Mouse (Mus musculus) stomach, postnatal 0 days (tissue): Measurements from ENCODE around the gene Astn2. TPM values are rescaled to one million over a fixed set of nuclear protein-coding genes. Genes with fewer than 3 reads are reported as not detected.

Source experiments
- ATAC-seq: fragments of 200-750 bp; cut with Nextera tagmentation; 2 replicates; pipeline ENCODE4 v1.8.0; 2017; ENCODE audit not compliant: low FRiP score, low TSS enrichment
- DNase-seq: peaks from one replicate; pipeline ENCODE4 v3.0.0-alpha.2; 2016; ENCODE audit warnings: low spot score
- H3K27ac ChIP-seq: fragments of 300-500 bp; sonication (generic); replicated peaks from 2 replicates; pipeline ENCODE4 v1.5.1; 2014; ENCODE audit warnings: mild to moderate bottlenecking, control low read depth
- H3K27me3 ChIP-seq: fragments of 300-500 bp; sonication (generic); 2 replicates; pipeline ENCODE4 v1.6.1; 2014; ENCODE audit warnings: low read length; ENCODE audit not compliant: control insufficient read depth, insufficient read depth
- H3K36me3 ChIP-seq: fragments of 300-500 bp; sonication (generic); 2 replicates; pipeline ENCODE4 v1.6.1; 2014; ENCODE audit warnings: low read length, mixed read lengths; ENCODE audit not compliant: control insufficient read depth, insufficient read depth
- H3K4me1 ChIP-seq: fragments of 300-500 bp; sonication (generic); replicated peaks from 2 replicates; pipeline ENCODE4 v1.6.1; 2014; ENCODE audit warnings: antibody characterized with exemption; ENCODE audit not compliant: control insufficient read depth, insufficient read depth
- H3K4me2 ChIP-seq: fragments of 300-500 bp; sonication (generic); replicated peaks from 2 replicates; pipeline ENCODE4 v1.6.1; 2014; ENCODE audit warnings: low read depth, mild to moderate bottlenecking, control low read depth, moderate library complexity
- H3K4me3 ChIP-seq: fragments of 300-500 bp; sonication (generic); 2 replicates; pipeline ENCODE4 v1.5.1; 2014; ENCODE audit warnings: low read depth, low read length, control low read depth
- H3K9ac ChIP-seq: fragments of 300-500 bp; sonication (generic); 2 replicates; pipeline ENCODE4 v1.6.1; 2014; ENCODE audit warnings: mild to moderate bottlenecking, low read length, control low read depth, mixed read lengths
- H3K9me3 ChIP-seq: fragments of 300-500 bp; sonication (generic); 2 replicates; pipeline ENCODE4 v1.6.1; 2016; ENCODE audit warnings: low read length; ENCODE audit not compliant: control insufficient read depth
- CTCF ChIP-seq: IDR thresholded peaks from 2 replicates; pipeline ENCODE4 v1.5.1; 2016; ENCODE audit warnings: antibody characterized with exemption, low read depth, mild to moderate bottlenecking, moderate library complexity
- EP300 ChIP-seq: optimal IDR thresholded peaks from 2 replicates; pipeline ENCODE3; 2016; ENCODE audit warnings: antibody characterized with exemption
- WGBS: fragments of 180-500 bp; shearing (Covaris S2); extraction: QIAGEN DNeasy Blood & Tissue Kit; methylation state at CpG from one replicate; pipeline ENCODE4 v1.1.7; 2014; 5-methylcytosine and 5-hydroxymethylcytosine counted together
- polyA plus RNA-seq: library from polyadenylated mRNA; unstranded; fragments of >200 nt; fragmentation: Nextera tagmentation; extraction: Ambion mirVana; gene quantifications from 2 replicates; pipeline ENCODE4 v1.2.1, GENCODE M21; 2015

Astn2 gene
- polyA plus RNA-seq, 1 experiment from 2014 or later: 0.16 TPM

DNA sequence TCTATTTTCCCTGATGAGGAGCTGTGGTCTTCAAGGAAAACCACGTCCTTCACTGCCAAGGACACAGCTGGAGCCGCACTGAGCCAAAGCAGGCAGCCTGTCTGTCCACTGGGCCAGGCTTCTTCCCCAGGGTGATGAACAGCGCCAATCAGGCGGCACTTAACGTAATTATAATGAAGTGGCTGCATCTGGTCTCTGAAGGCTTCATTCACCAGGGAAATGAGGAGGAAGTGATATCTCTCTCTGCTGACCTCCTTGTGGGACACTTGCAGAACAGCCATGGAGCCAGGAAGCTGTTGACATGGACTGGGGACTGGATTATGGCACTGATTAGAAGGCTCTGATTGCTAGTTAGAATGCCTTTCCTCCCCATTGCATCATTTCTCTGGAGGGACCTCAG, 232.8 kb downstream of the Astn2 start:
- no peak overlapping the region for H3K9ac ChIP-seq
- no peaks in the 10 kb centered on the region for H3K27me3 ChIP-seq
- H3K9me3 ChIP-seq: no peaks in the 10 kb centered on the region
- DNase-seq (no peak), ATAC-seq (no peak)
- TF ChIP-seq EP300: no peak
- TF ChIP-seq CTCF: no peak
- 82% methylated on average over 5 of the region's 5 CpGs for WGBS
- H3K4me1 ChIP-seq: no peaks in the 10 kb centered on the region
- no peaks in the 10 kb centered on the region for H3K36me3 ChIP-seq
- H3K27ac ChIP-seq: no peak overlapping the region
- H3K4me3 ChIP-seq: no peak overlapping the region
- H3K4me2 ChIP-seq: no peak overlapping the region

DNA sequence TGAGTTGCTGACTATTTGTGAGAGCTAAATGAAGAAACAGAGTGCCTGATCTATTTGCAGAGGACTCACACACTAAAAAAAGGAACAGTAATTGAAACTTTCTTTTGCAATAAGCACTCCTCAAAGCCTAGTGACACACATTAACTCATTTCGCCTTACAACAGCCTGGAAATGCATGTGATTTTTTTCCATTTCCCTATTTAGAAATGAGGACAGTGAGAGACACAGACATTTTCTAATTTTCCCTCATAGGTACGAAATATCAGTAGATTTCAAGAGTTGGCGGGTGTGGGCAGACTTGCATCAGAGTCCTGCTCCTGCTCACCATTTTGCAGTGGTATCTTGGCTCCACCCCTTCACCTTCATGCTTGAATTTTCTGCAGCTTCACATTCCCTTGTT, 233.6 kb downstream of the Astn2 start:
- no peak overlapping the region for H3K4me2 ChIP-seq
- no peak overlapping the region for H3K4me3 ChIP-seq
- no peak overlapping the region for H3K27ac ChIP-seq
- no peak overlapping the region for H3K9ac ChIP-seq
- no peak for DNase-seq
- TF ChIP-seq EP300 (no peak), CTCF (no peak)
- 91% methylated on average over 3 of the region's 3 CpGs for WGBS
- H3K4me1 ChIP-seq: no peaks in the 10 kb centered on the region
- no peaks in the 10 kb centered on the region for H3K36me3 ChIP-seq
- H3K9me3 ChIP-seq: no peaks in the 10 kb centered on the region
- H3K27me3 ChIP-seq: no peaks in the 10 kb centered on the region
- ATAC-seq: no peak

DNA sequence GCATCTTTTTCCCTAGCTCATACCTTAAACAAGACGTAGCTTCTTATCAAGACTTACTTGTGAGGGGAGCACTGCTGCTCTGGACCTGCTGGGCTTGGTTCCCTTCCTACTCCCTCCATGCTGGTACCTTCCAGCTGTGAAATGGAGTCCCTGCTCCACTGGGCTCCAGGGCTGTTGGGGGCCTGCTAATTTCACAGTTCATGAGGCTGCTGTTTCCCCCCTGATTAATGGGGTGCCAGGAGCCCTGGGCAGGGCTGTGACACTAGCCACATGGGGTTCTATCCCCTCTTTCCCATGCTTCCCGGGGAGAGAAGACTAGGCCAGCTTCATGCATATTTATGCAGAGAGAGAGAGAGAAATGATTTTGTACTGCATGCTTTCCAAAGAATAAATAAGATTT, 234.9 kb downstream of the Astn2 start:
- no peak overlapping the region for H3K4me3 ChIP-seq
- 52% methylated on average over 2 of the region's 2 CpGs for WGBS
- no peak overlapping the region for H3K4me2 ChIP-seq
- no peaks in the 10 kb centered on the region for H3K27me3 ChIP-seq
- DNase-seq (no peak), ATAC-seq (no peak)
- no peak overlapping the region for H3K27ac ChIP-seq
- H3K4me1 ChIP-seq: no peaks in the 10 kb centered on the region
- no peak for TF ChIP-seq CTCF
- TF ChIP-seq EP300: no peak
- no peaks in the 10 kb centered on the region for H3K36me3 ChIP-seq
- H3K9ac ChIP-seq: no peak overlapping the region
- H3K9me3 ChIP-seq: no peaks in the 10 kb centered on the region

DNA sequence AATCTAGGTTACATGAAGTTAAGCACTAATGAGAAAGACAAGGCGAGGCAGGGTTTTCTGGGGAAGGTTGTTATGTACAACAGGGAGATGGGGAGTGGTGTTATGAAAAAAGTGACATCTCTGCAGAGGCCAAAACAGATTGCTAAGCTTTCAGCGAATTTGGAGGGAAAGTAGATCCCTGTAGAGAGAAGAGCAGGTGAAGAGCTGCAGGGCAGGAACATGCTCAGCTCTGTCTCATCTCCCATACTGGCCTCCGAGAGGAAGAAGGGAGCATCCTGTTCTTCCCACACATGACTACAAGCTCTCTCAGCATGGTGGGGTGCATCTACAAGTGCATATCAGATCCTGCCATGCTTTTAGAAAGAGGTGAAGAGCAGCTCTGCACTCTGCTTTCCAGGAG, 245.7 kb downstream of the Astn2 start:
- DNase-seq: no peak
- H3K9ac ChIP-seq: no peak overlapping the region
- no peak overlapping the region for H3K4me2 ChIP-seq
- ATAC-seq: no peak
- no peak overlapping the region for H3K27ac ChIP-seq
- H3K36me3 ChIP-seq: no peaks in the 10 kb centered on the region
- TF ChIP-seq CTCF (no peak), EP300 (no peak)
- no peaks in the 10 kb centered on the region for H3K4me1 ChIP-seq
- 72% methylated on average over 3 of the region's 3 CpGs for WGBS
- H3K9me3 ChIP-seq: no peaks in the 10 kb centered on the region
- no peak overlapping the region for H3K4me3 ChIP-seq
- H3K27me3 ChIP-seq: no peaks in the 10 kb centered on the region

DNA sequence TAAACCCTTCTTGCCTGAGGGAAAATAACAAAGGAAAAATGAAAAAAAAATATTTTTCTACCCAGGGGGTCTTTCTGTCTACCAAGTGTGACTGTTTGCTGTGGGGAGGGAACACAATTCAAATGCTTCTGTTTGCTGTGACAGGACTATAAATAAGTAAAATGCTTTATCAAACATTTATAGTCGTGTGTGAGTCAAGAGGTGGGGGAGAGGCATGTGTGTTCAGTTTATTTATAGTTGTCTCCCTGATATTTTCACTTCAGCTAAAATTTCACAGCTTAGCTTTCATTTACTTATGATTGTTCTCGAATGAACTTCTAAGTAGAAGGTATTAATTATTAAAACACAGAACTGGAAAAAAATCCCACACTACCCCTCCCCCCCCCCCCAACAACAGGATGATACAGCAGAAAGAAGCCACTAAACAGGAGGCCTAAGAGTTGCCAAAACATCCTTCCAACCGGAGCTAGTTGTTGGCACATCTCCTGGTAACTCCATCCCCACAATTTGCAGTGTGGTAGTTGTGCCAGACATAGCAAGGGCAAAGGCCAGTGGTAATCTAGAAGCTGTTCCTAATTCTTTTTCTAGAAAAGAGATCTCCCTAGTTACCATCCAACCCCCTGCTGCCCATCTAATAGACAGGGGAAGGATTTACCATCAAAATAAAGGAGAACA, 246.8 kb downstream of the Astn2 start:
- Histone ChIP-seq H3K9me3 (no peaks in the 10 kb centered on the region), H3K27ac (no peak overlapping the region), H3K27me3 (no peaks in the 10 kb centered on the region), H3K4me3 (no peak overlapping the region), H3K4me2 (no peak overlapping the region), H3K4me1 (no peaks in the 10 kb centered on the region), H3K9ac (no peak overlapping the region), H3K36me3 (no peaks in the 10 kb centered on the region)
- no peak for TF ChIP-seq CTCF
- TF ChIP-seq EP300: no peak
- DNase-seq: no peak
- no peak for ATAC-seq
- 31% methylated on average over 3 of the region's 3 CpGs for WGBS

DNA sequence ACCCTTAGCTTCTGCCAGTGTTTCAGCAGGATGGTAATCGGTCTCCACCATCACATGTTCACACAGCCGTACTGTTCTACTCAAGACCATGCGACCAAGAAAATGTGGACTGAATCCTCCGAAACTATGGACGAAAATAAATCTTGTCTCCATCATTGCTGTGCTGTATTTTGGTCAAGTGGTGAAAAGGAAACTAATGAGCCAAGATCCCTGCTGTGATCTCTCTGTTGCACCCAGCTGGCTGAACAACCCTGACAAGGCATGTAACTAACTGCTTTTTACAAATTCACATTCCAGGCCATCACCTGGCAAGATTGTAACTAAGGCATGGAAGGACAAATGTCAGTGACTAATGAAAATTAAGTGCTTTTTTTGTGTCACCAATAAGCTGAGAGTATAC, 257.9 kb downstream of the Astn2 start:
- H3K4me3 ChIP-seq: no peak overlapping the region
- TF ChIP-seq EP300: no peak
- no peak for TF ChIP-seq CTCF

More for the DNA sequence above, 257.9 kb downstream of the Astn2 start:
- Histone ChIP-seq H3K4me2 (no peak overlapping the region), H3K27me3 (no peaks in the 10 kb centered on the region), H3K27ac (no peak overlapping the region), H3K9me3 (no peaks in the 10 kb centered on the region), H3K9ac (no peak overlapping the region), H3K4me1 (no peaks in the 10 kb centered on the region), H3K36me3 (no peaks in the 10 kb centered on the region)
- DNase-seq (no peak), ATAC-seq (no peak)
- whole genome bisulfite sequencing: 93% methylated on average over 5 of the region's 5 CpGs
